Mouse (Mus musculus): Measurements from ENCODE around the gene Mid2. TPM values are rescaled to one million over a fixed set of nuclear protein-coding genes. Genes with fewer than 3 reads are reported as not detected.

Mid2 gene
- polyA plus RNA-seq, 1 experiment from 2014 or later, result 8.1 TPM

GRCm38 (mm10) chrX:140722400-140722799 lies 58.0 kb downstream of the Mid2 start:
- Histone ChIP-seq H3K27me3 (replicated peaks) (peaks cover 2% of the 10 kb centered on the region; the same call in 1 of the 2 replicates), H3K4me2 (no peak overlapping the region), H3K9ac (no peak overlapping the region), H3K36me3 (replicated peaks) (no peaks in the 10 kb centered on the region), H3K4me1 (no peaks in the 10 kb centered on the region), H3K27ac (no peak overlapping the region), H3K9me3 (no peaks in the 10 kb centered on the region), H3K4me3 (no peak overlapping the region)
- ATAC-seq (replicated peaks), result no peak
- 39% methylated on average over 4 of the region's 4 CpGs for WGBS

GRCm38 (mm10) chrX:140738986-140739385 lies 74.6 kb downstream of the Mid2 start:
- Histone ChIP-seq H3K4me2 (no peak overlapping the region), H3K36me3 (replicated peaks) (no peaks in the 10 kb centered on the region), H3K27me3 (replicated peaks) (peaks cover 8% of the 10 kb centered on the region), H3K27ac (no peak overlapping the region), H3K9ac (no peak overlapping the region), H3K9me3 (no peaks in the 10 kb centered on the region), H3K4me1 (no peaks in the 10 kb centered on the region), H3K4me3 (no peak overlapping the region)
- no peak for ATAC-seq (replicated peaks)

GRCm38 (mm10) chrX:140743213-140743612 lies 78.8 kb downstream of the Mid2 start:
- no peak for ATAC-seq (replicated peaks)
- Histone ChIP-seq H3K4me2 (no peak overlapping the region), H3K4me3 (no peak overlapping the region), H3K4me1 (no peaks in the 10 kb centered on the region), H3K27ac (no peak overlapping the region), H3K36me3 (replicated peaks) (no peaks in the 10 kb centered on the region), H3K27me3 (replicated peaks) (peaks cover 9% of the 10 kb centered on the region), H3K9ac (no peak overlapping the region), H3K9me3 (no peaks in the 10 kb centered on the region)
- WGBS, result 56% methylated on average over 5 of the region's 5 CpGs

- Histone ChIP-seq H3K9ac (no peak overlapping the region), H3K36me3 (replicated peaks) (no peaks in the 10 kb centered on the region), H3K4me1 (no peaks in the 10 kb centered on the region), H3K27me3 (replicated peaks) (0 out of 2 replicates have a peak, but pooled peaks cover 8% of the 10 kb centered on the region), H3K27ac (no peak overlapping the region), H3K4me2 (no peak overlapping the region), H3K9me3 (no peaks in the 10 kb centered on the region), H3K4me3 (no peak overlapping the region)
- ATAC-seq (replicated peaks), result no peak
- WGBS, result 81% methylated on average over 1 of the region's 1 CpGs
Observed at GRCm38 (mm10) chrX:140769794-140770193, 105.4 kb downstream of the Mid2 start.

GRCm38 (mm10) chrX:140805340-140805739 lies 140.9 kb downstream of the Mid2 start:
- no peak overlapping the region for H3K4me3 ChIP-seq
- no peaks in the 10 kb centered on the region for H3K36me3 ChIP-seq (replicated peaks)
- H3K4me2 ChIP-seq, result no peak overlapping the region
- no peaks in the 10 kb centered on the region for H3K4me1 ChIP-seq
- 87% methylated on average over 2 of the region's 2 CpGs for WGBS
- H3K27ac ChIP-seq, result no peak overlapping the region
- H3K9ac ChIP-seq, result no peak overlapping the region
- no peak for ATAC-seq (replicated peaks)
- no peaks in the 10 kb centered on the region for H3K9me3 ChIP-seq
- peaks cover 3% of the 10 kb centered on the region; the same call in 1 of the 2 replicates for H3K27me3 ChIP-seq (replicated peaks)

GRCm38 (mm10) chrX:140813312-140814006 lies 149.1 kb downstream of the Mid2 start, which contains the start of gene Tex13b:
Gene Tex13b, minus strand, starts transcription at chrX:140813433.
- Histone ChIP-seq H3K9ac (no peak within 1 kb of the TSS), H3K36me3 (replicated peaks) (no peaks in the 10 kb centered on the region), H3K27me3 (replicated peaks) (peaks cover 3% of the 10 kb centered on the region), H3K27ac (no peak within 1 kb of the TSS), H3K4me1 (no peaks in the 10 kb centered on the region), H3K4me2 (no peak within 1 kb of the TSS), H3K9me3 (no peaks in the 10 kb centered on the region), H3K4me3 (no peak within 1 kb of the TSS)
- ATAC-seq (replicated peaks), result no peak
- WGBS, result 93% methylated on average over 22 of the region's 22 CpGs

Other genes with a start within 250 kb of the Mid2 start
- gene Prps1, start 208.0 kb upstream of the Mid2 start, polyA plus RNA-seq (2015; fragmentation: Nextera tagmentation; extraction: Ambion mirVana), result 78.5 and 78.9 TPM in 2 replicates
- gene Tsc22d3, start 63.9 kb upstream of the Mid2 start, polyA plus RNA-seq (2015; fragmentation: Nextera tagmentation; extraction: Ambion mirVana), result 123 TPM in 2 replicates
- gene Tex13b, start 148.8 kb downstream of the Mid2 start, polyA plus RNA-seq (2015; fragmentation: Nextera tagmentation; extraction: Ambion mirVana), result not detected in 2 replicates
- gene Vsig1, start 243.0 kb downstream of the Mid2 start, polyA plus RNA-seq (2015; fragmentation: Nextera tagmentation; extraction: Ambion mirVana), result 0.09 and 0.10 TPM in 2 replicates